Mouse (Mus musculus) heart, embryonic 16.5 days (tissue): ENCODE measurements around the gene Palb2. TPM values are rescaled to one million over a fixed set of nuclear protein-coding genes. Genes with fewer than 3 reads are reported as not detected.
"Not testable (repeated sequence)": the region's sequence is repeated elsewhere in the genome, so short reads cannot be mapped to it uniquely, and the experiment has no call there.

ENCODE experiments used
- ATAC-seq: fragments of 200-750 bp; cut with Nextera tagmentation; replicated peaks from 2 replicates; pipeline ENCODE4 v1.8.0; 2017; ENCODE audit warnings: moderate number of reproducible peaks; ENCODE audit not compliant: insufficient read depth, low FRiP score; ENCODE audit errors: extremely low read depth
- H3K27ac ChIP-seq: fragments of 300-500 bp; sonication (generic); 2 replicates; pipeline ENCODE4 v1.5.1; 2014; ENCODE audit warnings: mild to moderate bottlenecking, low read length, control low read depth, moderate library complexity
- H3K27me3 ChIP-seq: fragments of 300-500 bp; sonication (generic); 2 replicates; pipeline ENCODE4 v1.6.1; 2014; ENCODE audit warnings: low read length, mixed read lengths; ENCODE audit not compliant: control insufficient read depth, insufficient read depth
- H3K36me3 ChIP-seq: fragments of 300-500 bp; sonication (generic); 2 replicates; pipeline ENCODE4 v1.6.1; 2014; ENCODE audit not compliant: control insufficient read depth, insufficient read depth
- H3K4me1 ChIP-seq: fragments of 300-500 bp; sonication (generic); 2 replicates; pipeline ENCODE4 v1.6.1; 2014; ENCODE audit warnings: low read length, mixed read lengths; ENCODE audit not compliant: control insufficient read depth, insufficient read depth
- H3K4me2 ChIP-seq: fragments of 300-500 bp; sonication (generic); 2 replicates; pipeline ENCODE4 v1.6.1; 2014; ENCODE audit warnings: low read depth, mild to moderate bottlenecking, control low read depth, low read length
- H3K4me3 ChIP-seq: fragments of 300-500 bp; sonication (generic); 2 replicates; pipeline ENCODE4 v1.5.1; 2014; ENCODE audit warnings: mild to moderate bottlenecking, control low read depth, low read length
- H3K9ac ChIP-seq: fragments of 300-500 bp; sonication (generic); 2 replicates; pipeline ENCODE4 v1.6.1; 2014; ENCODE audit warnings: low read length, control low read depth
- H3K9me3 ChIP-seq: fragments of 300-500 bp; sonication (generic); replicated peaks from 2 replicates; pipeline ENCODE4 v1.6.1; 2016; ENCODE audit warnings: low read length; ENCODE audit not compliant: control insufficient read depth
- WGBS: fragments of 180-500 bp; shearing (Covaris S2); extraction: QIAGEN DNeasy Blood & Tissue Kit; methylation state at CpG from one replicate; pipeline ENCODE4 v1.1.7; 2014; 5-methylcytosine and 5-hydroxymethylcytosine counted together
- polyA plus RNA-seq: library from polyadenylated mRNA; unstranded; fragments of >200 nt; fragmentation: Nextera tagmentation; extraction: Ambion mirVana; gene quantifications from 2 replicates; pipeline ENCODE4 v1.2.1, GENCODE M21; 2015

The Palb2 gene
- polyA plus RNA-seq, 1 experiment from 2014 or later = 9.7 TPM

DNA sequence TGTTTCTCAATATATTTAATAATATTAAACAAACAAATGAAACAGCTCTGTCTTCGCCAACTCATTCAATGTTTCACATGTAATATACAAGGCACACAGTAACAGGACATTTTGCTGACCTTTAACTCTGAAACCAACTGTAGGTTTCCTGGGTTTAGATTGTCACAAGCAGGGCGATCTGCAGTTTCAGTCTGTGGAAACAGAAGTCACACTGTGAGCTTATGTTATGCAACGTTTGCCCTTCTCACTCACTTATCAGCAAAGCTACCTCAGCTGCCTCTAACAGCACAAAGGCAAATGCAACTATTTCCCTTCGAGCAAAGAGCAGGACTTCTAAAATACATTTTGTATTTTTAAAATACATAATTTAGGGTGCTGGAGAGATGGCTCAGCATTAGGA, 9.3 kb downstream of the Palb2 start:
- Histone ChIP-seq H3K4me3 (no peak overlapping the region), H3K4me2 (no peak overlapping the region), H3K27me3 (no peaks in the 10 kb centered on the region), H3K9ac (no peak overlapping the region), H3K36me3 (peaks cover 35% of the 10 kb centered on the region), H3K4me1 (no peaks in the 10 kb centered on the region), H3K27ac (no peak overlapping the region), H3K9me3 (no peaks in the 10 kb centered on the region)
- no peak for ATAC-seq
- WGBS = 81% methylated on average over 4 of the region's 4 CpGs

DNA sequence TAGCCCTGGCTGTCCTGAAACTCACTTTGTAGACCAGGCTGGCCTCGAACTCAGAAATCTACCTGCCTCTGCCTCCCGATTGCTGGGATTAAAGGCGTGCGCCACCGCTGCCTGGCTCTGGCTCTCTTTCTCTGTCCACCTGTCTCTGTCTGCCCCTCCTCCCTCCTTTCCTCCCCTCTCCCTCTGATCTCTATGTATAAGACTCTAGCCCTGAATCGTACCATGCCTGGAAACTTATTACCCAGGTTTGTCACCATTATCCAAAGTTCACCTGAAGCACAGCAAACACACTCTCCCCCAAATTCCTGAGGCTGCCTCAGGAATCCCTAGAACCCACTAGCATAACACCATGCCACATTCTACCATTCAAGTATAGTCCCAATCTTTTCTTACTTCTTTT, 24.6 kb downstream of the Palb2 start:
- Histone ChIP-seq H3K36me3 (peaks cover 10% of the 10 kb centered on the region; the same call in 1 of the 2 replicates), H3K4me1 (no peaks in the 10 kb centered on the region), H3K27me3 (no peaks in the 10 kb centered on the region), H3K4me3 (no peak overlapping the region), H3K9me3 (no peaks in the 10 kb centered on the region), H3K27ac (no peak overlapping the region), H3K9ac (no peak overlapping the region), H3K4me2 (no peak overlapping the region)
- 93% methylated on average over 6 of the region's 6 CpGs for WGBS
- no peak for ATAC-seq

DNA sequence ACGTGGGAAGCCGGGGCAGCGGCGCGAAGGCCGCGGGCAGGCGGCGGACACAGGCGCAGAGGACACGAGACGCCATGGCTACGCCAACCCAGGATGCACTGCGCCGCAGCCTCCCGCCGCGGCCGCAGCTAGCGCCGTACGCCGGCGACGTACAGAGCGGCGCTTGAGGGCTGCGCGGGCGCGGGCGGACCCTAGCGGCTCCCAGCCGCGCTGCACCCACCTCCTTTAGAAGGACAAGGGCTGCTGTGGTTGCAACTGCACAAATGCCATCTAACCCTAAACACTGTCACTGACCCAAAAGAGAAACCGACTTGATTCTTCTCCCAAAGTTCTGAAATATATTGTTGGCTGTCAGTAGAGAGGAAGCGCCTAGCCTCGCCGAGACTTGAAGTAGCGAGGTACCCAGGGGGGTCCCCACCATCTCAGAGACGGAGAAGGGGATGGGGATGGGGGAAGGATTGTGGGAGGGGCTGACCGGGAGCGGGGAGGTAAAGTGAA, 31.0 kb downstream of the Palb2 start, which contains the start of gene Ndufab1:
Gene Ndufab1, minus strand, starts transcription at position 140 of the 498 bp plus-strand sequence.
- ATAC-seq = peak; percentile 99
- H3K27ac ChIP-seq = peak within 1 kb of the TSS; percentile 62
- under 1% methylated on average over 32 of the region's 43 CpGs for WGBS

DNA sequence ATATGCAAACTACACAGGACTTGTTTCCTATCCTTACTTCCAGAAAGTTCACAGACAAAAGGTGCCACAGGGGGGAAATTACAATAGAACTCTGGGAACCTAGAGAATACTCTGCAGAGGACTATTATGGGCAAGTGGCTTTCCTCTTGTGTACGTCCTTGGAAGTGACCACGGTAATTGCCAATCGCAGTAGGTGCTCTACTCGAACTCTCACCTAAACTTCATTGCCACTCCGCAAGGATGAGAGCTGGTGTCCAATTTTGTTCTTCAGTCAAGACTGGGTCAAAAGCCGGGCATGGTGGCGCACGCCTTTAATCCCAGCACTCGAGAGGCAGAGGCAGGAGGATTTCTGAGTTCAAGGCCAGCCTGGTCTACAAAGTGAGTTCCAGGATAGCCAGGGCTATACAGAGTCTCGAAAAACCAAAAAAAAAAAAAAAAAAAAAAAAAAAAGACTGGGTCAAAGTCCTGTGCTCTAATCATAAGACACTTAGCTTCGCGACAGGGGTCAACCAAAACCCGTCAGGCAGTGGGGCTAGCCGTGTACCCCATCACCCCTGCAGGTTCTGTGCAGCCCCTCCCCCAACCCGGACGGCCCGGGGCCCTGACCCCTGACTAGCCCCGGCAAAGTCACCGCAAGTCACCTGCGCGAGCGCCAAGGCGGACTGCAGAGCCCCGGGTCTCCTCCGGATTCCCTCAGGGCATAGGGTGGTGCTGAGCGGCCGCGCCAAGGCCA, 31.6 kb downstream of the Palb2 start:
- Histone ChIP-seq H3K4me3 (peak overlapping the region; percentile 69), H3K4me1 (peaks cover 11% of the 10 kb centered on the region), H3K9ac (peak overlapping the region; percentile 84), H3K27ac (peak overlapping the region; percentile 62), H3K4me2 (peak overlapping the region; percentile 84), H3K36me3 (peaks cover 20% of the 10 kb centered on the region)
- H3K27me3 ChIP-seq, H3K9me3 ChIP-seq: not testable (repeated sequence)
- peak; percentile 77 for ATAC-seq
- 3% methylated on average over 26 of the region's 28 CpGs for WGBS

More for the DNA sequence above, 31.0 kb downstream of the Palb2 start, which contains the start of gene Ndufab1:
- Histone ChIP-seq H3K27me3 (no peaks in the 10 kb centered on the region), H3K4me1 (peaks cover 11% of the 10 kb centered on the region), H3K4me3 (peak within 1 kb of the TSS; percentile 69), H3K9me3 (no peaks in the 10 kb centered on the region), H3K36me3 (peaks cover 13% of the 10 kb centered on the region), H3K9ac (peak within 1 kb of the TSS; percentile 84), H3K4me2 (peak within 1 kb of the TSS; percentile 84)

DNA sequence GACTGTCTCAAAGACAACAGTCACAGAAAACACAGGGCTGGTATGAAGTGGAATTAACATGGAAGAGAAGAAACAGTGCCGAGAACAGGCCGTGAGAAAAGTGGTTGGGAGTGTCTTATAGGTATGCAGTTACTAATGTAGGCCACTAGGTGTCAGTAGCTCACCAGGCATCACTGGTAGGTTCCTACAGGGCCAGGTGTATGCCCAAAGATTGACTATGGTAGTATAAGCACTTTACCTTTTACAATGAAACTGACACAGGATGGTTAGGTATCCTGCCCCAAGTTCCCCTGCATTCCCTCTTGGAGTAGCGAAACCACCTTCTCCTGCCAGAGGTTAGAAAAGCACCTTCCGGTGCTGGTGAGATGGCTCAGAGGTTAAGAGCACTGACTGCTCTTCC, 33.6 kb downstream of the Palb2 start:
- Histone ChIP-seq H3K4me1 (peaks cover 11% of the 10 kb centered on the region), H3K27me3 (no peaks in the 10 kb centered on the region), H3K36me3 (peaks cover 39% of the 10 kb centered on the region), H3K4me2 (no peak overlapping the region), H3K27ac (no peak overlapping the region), H3K9ac (no peak overlapping the region), H3K9me3 (no peaks in the 10 kb centered on the region), H3K4me3 (no peak overlapping the region)
- ATAC-seq = no peak
- 52% methylated on average over 4 of the region's 4 CpGs for WGBS

DNA sequence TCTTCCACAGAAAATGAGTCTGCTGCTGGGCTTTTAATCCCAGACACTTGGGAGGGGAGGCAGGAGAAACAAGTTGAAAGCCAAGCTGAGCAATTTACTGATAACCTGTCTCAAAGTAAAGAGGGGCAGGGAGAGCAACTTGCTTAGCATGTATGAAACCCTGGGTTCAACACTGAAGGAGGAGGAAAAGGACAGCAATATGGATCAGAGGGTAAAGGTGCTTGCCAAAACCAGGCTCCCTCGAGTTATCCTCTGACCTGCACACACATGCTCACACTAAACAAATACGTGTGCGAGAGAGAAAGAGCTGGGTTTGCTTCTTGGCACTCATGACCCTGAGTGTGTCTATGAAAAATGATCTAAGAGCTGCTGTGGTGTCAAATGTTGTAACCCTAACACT, 34.8 kb downstream of the Palb2 start:
- Histone ChIP-seq H3K4me1 (peaks cover 11% of the 10 kb centered on the region), H3K4me2 (no peak overlapping the region), H3K9me3 (no peaks in the 10 kb centered on the region), H3K27me3 (no peaks in the 10 kb centered on the region), H3K27ac (no peak overlapping the region), H3K4me3 (no peak overlapping the region), H3K36me3 (peaks cover 47% of the 10 kb centered on the region), H3K9ac (no peak overlapping the region)
- no peak for ATAC-seq
- 86% methylated on average over 3 of the region's 3 CpGs for WGBS

DNA sequence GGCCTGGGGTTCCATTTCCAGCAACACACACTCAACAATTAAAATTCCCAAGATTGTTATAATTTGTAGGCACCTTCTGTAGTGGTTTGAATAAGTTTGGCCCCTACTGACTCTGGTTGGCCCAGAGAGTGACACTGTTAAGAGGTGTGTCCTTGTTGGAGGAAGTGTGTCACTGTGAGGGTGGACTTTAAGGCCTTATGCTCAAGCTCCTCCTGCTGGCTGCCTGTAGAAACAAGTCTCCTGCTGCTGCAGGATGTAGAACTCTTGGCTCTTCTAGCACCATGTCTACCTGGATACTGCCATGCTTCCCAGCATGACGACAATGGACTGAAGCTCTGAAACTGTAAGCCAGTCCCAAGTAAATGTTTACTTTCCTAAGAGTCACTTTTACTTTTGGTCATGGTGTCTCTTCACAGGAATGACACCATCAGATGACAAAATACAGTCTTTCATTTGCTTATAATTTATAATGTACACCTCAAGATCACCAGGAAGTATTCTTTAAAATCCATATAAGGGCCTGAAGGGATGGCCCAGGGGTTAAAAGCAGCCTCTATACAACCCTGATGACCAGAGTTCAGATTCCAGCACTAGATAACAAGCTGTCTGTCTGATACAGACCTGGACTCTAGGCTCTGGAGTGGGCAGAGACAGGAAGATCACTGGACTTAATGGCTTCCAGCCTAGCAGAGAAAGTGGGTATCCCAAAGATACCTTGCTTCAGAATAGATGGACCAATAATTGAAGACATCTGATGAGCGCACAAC, 38.0 kb downstream of the Palb2 start:
- no peaks in the 10 kb centered on the region for H3K9me3 ChIP-seq
- WGBS = 90% methylated on average over 2 of the region's 2 CpGs
- peaks cover 69% of the 10 kb centered on the region for H3K36me3 ChIP-seq
- H3K27me3 ChIP-seq = no peaks in the 10 kb centered on the region
- no peak for ATAC-seq
- H3K27ac ChIP-seq = no peak overlapping the region
- H3K4me1 ChIP-seq = no peaks in the 10 kb centered on the region
- H3K4me3 ChIP-seq = no peak overlapping the region
- no peak overlapping the region for H3K9ac ChIP-seq
- no peak overlapping the region for H3K4me2 ChIP-seq

DNA sequence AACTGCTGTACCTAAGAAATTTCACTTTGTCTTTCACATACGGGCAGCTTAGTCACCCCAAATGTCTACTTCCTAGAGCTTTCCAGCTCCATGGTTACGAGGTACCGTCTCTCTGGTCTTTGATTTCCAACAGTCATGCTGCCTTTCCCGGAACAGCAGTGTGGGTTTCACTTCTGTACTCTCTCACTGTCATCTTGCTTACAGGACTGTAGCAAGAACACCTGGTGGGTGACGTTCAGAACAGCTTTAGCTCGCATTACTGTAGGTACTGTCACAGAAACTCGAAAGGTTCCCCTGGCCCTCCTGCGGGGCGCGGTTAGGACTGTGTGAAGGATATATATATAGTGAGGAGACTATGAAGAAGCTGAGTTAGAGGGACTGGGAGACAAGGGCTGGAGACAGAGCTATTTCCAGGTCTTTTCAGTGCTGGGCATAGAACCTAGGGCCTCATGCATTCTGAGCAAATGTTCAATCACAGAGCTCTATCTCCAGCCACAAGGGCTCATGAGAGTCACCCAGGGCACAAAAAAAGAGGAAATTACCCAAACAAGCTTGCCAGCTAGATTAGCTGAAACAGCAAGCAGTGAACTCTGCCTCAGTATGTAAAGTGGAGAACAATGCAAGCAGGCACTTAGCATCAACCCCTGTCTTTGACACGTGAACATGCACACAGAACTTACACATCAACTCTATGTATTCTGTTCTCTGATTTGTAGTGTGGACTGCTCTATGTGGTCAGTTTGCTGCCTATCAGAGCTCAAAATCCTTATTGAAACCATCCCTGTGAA, 45.4 kb downstream of the Palb2 start:
- Histone ChIP-seq H3K27ac (no peak overlapping the region), H3K27me3 (no peaks in the 10 kb centered on the region), H3K4me2 (no peak overlapping the region), H3K9ac (no peak overlapping the region), H3K4me3 (no peak overlapping the region), H3K36me3 (peaks cover 51% of the 10 kb centered on the region), H3K4me1 (peaks cover 2% of the 10 kb centered on the region; the same call in 1 of the 2 replicates), H3K9me3 (no peaks in the 10 kb centered on the region)
- 86% methylated on average over 11 of the region's 11 CpGs for WGBS
- ATAC-seq = no peak
